Mouse (Mus musculus) E14TG2a.4 (cell line): ENCODE data around the gene Med31.
A peak's percentile ranks its signal among the peaks of the same experiment; 100 is the strongest.

Experiments
- H3K27me3 ChIP-seq: 2 replicates; pipeline ENCODE4 v1.6.1; 2014; ENCODE audit warnings: low read length, control low read depth; ENCODE audit not compliant: insufficient read depth
- H3K36me3 ChIP-seq: 2 replicates; pipeline ENCODE4 v1.6.1; 2014; ENCODE audit warnings: low read length, control low read depth; ENCODE audit not compliant: insufficient read depth
- H3K4me1 ChIP-seq: replicated peaks from 2 replicates; pipeline ENCODE4 v1.6.1; 2014; ENCODE audit warnings: low read depth, low read length, control low read depth
- H3K4me3 ChIP-seq: replicated peaks from 2 replicates; pipeline ENCODE4 v1.5.1; 2014; ENCODE audit warnings: mild to moderate bottlenecking, low read length
- H3K9me3 ChIP-seq: 2 replicates; pipeline ENCODE4 v1.6.1; 2014; ENCODE audit warnings: low read length, control low read depth
- CTCF ChIP-seq: conservative IDR thresholded peaks from 2 replicates; pipeline ENCODE4 v1.5.1; 2014; ENCODE audit warnings: low read length
- NANOG ChIP-seq: IDR thresholded peaks from 2 replicates; pipeline ENCODE4 v1.6.1; 2014; ENCODE audit warnings: borderline replicate concordance, low read length, mixed read lengths
- POU5F1 ChIP-seq: IDR thresholded peaks from 2 replicates; pipeline ENCODE4 v1.6.1; 2014; ENCODE audit warnings: low read length, borderline replicate concordance

Med31 gene

GRCm38 (mm10) chr11:72215410-72215797 lies at the start of gene Med31:
Med31 (minus strand) TSS chr11:72215592.
- Histone ChIP-seq H3K9me3 (no peaks in the 10 kb centered on the region), H3K36me3 (peaks cover 30% of the 10 kb centered on the region), H3K27me3 (0 out of 2 replicates have a peak, but pooled peaks cover 5% of the 10 kb centered on the region), H3K4me1 (peaks cover 19% of the 10 kb centered on the region), H3K4me3 (peak within 1 kb of the TSS; percentile 92)
- TF ChIP-seq NANOG (no peak), POU5F1 (no peak), CTCF (no peak)

- TF ChIP-seq CTCF = no peak
- TF ChIP-seq POU5F1 = no peak
- no peak for TF ChIP-seq NANOG
- Histone ChIP-seq H3K4me3 (no peak overlapping the region), H3K36me3 (peaks cover 3% of the 10 kb centered on the region; the same call in 1 of the 2 replicates), H3K4me1 (no peaks in the 10 kb centered on the region), H3K9me3 (no peaks in the 10 kb centered on the region), H3K27me3 (peaks cover 28% of the 10 kb centered on the region)
Measured at GRCm38 (mm10) chr11:72256441-72256840, 41.0 kb upstream of the Med31 start.

- Histone ChIP-seq H3K36me3 (0 out of 2 replicates have a peak, but pooled peaks cover 3% of the 10 kb centered on the region), H3K4me3 (no peak overlapping the region), H3K27me3 (peaks cover 25% of the 10 kb centered on the region), H3K9me3 (no peaks in the 10 kb centered on the region), H3K4me1 (no peaks in the 10 kb centered on the region)
- TF ChIP-seq NANOG (no peak), CTCF (no peak), POU5F1 (no peak)
Measured at GRCm38 (mm10) chr11:72255629-72256028, 40.2 kb upstream of the Med31 start.

- Histone ChIP-seq H3K4me1 (no peaks in the 10 kb centered on the region), H3K27me3 (peaks cover 29% of the 10 kb centered on the region), H3K4me3 (no peak overlapping the region), H3K9me3 (no peaks in the 10 kb centered on the region), H3K36me3 (no peaks in the 10 kb centered on the region)
- no peak for TF ChIP-seq CTCF
- no peak for TF ChIP-seq NANOG
- TF ChIP-seq POU5F1 = no peak
Measured at GRCm38 (mm10) chr11:72245196-72245753, 29.9 kb upstream of the Med31 start.

- H3K9me3 ChIP-seq = no peaks in the 10 kb centered on the region
- TF ChIP-seq POU5F1 (no peak), NANOG (no peak), CTCF (no peak)
- no peak overlapping the region for H3K4me3 ChIP-seq
- no peaks in the 10 kb centered on the region for H3K4me1 ChIP-seq
- no peaks in the 10 kb centered on the region for H3K36me3 ChIP-seq
- 0 out of 2 replicates have a peak, but pooled peaks cover 11% of the 10 kb centered on the region for H3K27me3 ChIP-seq
Measured at GRCm38 (mm10) chr11:72240062-72240860, 24.9 kb upstream of the Med31 start.

- Histone ChIP-seq H3K9me3 (no peaks in the 10 kb centered on the region), H3K4me3 (no peak overlapping the region), H3K27me3 (no peaks in the 10 kb centered on the region), H3K4me1 (peaks cover 16% of the 10 kb centered on the region), H3K36me3 (no peaks in the 10 kb centered on the region)
- no peak for TF ChIP-seq POU5F1
- no peak for TF ChIP-seq CTCF
- TF ChIP-seq NANOG = no peak
Measured at GRCm38 (mm10) chr11:72234013-72234412, 18.6 kb upstream of the Med31 start.

GRCm38 (mm10) chr11:72232991-72233390 lies 17.6 kb upstream of the Med31 start:
- no peaks in the 10 kb centered on the region for H3K9me3 ChIP-seq

GRCm38 (mm10) chr11:72232068-72232467 lies 16.7 kb upstream of the Med31 start:
- TF ChIP-seq CTCF (no peak), NANOG (no peak), POU5F1 (no peak)
- Histone ChIP-seq H3K4me1 (peaks cover 16% of the 10 kb centered on the region), H3K36me3 (no peaks in the 10 kb centered on the region), H3K27me3 (no peaks in the 10 kb centered on the region), H3K4me3 (no peak overlapping the region), H3K9me3 (no peaks in the 10 kb centered on the region)

More at GRCm38 (mm10) chr11:72232991-72233390, 17.6 kb upstream of the Med31 start:
- Histone ChIP-seq H3K27me3 (no peaks in the 10 kb centered on the region), H3K36me3 (no peaks in the 10 kb centered on the region), H3K4me1 (peaks cover 16% of the 10 kb centered on the region), H3K4me3 (no peak overlapping the region)
- TF ChIP-seq POU5F1 = no peak
- TF ChIP-seq CTCF = no peak
- no peak for TF ChIP-seq NANOG
